Mouse (Mus musculus): ENCODE results near the gene Gatd1. TPM values are rescaled to one million over a fixed set of nuclear protein-coding genes. Genes with fewer than 3 reads are reported as not detected.
A peak's percentile ranks its signal among the peaks of the same experiment; 100 is the strongest.

Gatd1 gene
- 48.5 and 50.8 TPM in 2 replicates for polyA plus RNA-seq (2016; fragmentation: Nextera tagmentation; extraction: Ambion mirVana)

DNA sequence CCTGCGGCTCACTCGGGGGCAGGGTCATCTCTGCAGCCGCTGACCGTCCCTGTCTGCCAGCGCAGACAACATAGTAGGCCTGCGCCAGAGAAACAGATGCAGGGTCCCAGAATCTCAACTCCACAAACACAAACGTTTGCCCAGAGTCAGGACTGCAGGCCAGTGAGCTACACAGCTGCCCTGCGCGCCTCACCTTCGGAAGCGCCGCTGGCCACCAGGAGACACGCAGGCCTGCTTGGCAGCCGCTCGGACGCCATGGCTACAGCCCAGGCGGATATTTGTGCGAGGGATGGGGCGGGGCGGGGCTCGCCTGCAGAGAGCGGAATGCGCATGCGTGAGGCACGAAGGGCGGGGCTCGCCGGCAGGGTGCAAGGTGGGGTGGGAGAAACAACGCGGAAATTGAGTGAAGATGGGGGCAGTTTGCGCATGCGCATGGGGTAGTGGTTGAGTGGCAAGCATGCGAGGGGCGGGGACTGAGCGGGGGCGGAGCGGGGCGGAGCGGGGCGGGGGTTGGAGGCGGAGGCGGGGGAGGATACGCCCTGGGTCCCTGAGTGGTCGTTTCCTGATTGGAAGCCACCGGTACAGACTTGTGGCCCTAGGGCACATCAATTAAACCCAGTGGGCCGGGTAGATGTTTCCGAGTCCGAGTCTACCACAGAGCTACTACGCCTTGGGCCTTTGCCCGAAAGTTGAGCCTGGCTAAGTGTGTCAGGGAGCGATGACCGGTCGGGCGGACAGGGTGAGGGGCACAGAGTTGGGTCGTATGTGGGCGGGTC is at the start of gene Gatd1:
Gene Gatd1 (minus strand): TSS at position 328 of the 776 bp plus-strand sequence.
- Histone ChIP-seq H3K4me1 (peaks cover 22% of the 10 kb centered on the region), H3K27ac (replicated peaks) (peak within 1 kb of the TSS; percentile 90), H3K36me3 (replicated peaks) (peaks cover 24% of the 10 kb centered on the region), H3K4me3 (peak within 1 kb of the TSS; percentile 72), H3K27me3 (replicated peaks; ENCODE audit: low read depth, poor library complexity, severe bottlenecking) (no peaks in the 10 kb centered on the region), H3K9me3 (no peaks in the 10 kb centered on the region)
- peak; percentile 100 for DNase-seq (ENCODE audit: low spot score)
- under 1% methylated on average over 56 of the region's 56 CpGs for WGBS

DNA sequence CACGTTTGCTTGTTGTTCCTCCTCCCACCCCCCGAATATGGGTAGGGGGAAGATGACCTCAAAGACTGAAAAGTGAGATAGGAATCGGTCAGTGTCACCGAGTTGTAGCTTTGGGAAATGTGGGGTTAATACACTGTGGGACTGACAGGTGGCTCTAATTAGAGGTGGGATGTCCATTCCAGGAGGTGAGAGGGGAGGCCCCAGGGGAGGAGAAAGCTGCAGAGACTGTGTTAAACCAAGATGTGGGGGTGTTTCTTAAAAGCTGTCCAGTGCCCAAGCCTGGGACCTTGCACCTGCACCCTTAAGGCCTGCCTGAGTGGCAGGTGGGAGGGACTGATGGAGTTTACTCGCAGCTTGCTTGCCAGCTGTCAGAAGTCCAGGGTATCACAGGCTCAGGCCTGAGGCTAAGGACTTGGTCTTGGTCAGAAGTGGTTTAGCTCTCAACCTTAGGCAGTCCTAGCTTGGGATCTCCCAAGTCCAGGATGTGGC is 48.4 kb upstream of the Gatd1 start:
- peak overlapping the region; percentile 59 for H3K4me3 ChIP-seq
- DNase-seq (ENCODE audit: low spot score), result peak; percentile 51
- 10% methylated on average over 5 of the region's 5 CpGs for WGBS
- H3K27ac ChIP-seq (replicated peaks), result no peak overlapping the region
- no peaks in the 10 kb centered on the region for H3K9me3 ChIP-seq
- H3K4me1 ChIP-seq, result peaks cover 50% of the 10 kb centered on the region
- peaks cover 14% of the 10 kb centered on the region for H3K36me3 ChIP-seq (replicated peaks)
- H3K27me3 ChIP-seq (replicated peaks; ENCODE audit: low read depth, poor library complexity, severe bottlenecking), result peaks cover 96% of the 10 kb centered on the region

DNA sequence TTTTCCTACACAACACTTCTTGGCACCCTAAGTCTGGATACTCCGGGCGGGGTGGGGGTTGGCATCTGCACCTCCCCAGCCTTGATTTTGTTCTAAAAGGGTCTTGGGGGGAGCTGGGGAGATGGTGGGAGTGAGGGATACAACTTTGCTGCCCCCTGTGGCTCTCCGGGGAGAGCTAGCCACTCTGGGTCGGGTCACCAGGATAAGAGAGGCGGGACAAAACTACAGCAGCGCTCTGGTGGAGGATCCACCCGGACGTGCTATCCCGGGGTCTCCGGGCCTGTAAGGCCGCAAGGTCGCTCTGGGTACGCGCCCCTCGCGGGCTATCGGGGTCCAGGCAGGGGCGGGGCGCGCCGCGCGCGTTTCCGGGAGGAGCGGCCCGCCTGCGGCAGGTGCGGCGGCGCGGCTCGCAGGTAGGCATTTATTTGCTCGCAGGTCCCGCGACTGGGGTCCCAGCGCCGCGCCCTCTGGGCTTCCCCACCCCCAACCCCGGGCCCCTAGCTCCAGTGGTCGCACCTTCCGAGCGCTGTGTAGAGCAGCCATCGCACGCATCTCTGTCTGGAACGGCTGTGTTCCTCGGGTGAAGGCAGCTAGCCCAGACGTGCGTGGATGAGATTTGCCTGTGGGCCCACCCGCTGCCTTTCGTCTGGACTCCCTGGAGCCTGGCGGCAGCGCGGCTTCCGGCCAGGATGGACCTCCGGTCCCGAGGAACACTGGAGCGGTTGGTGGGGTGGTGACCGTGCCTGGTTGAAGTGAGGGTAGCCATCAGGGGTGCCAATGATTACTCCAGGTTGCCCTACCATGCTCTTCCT is 47.8 kb upstream of the Gatd1 start:
- no peaks in the 10 kb centered on the region for H3K9me3 ChIP-seq
- peaks cover 44% of the 10 kb centered on the region for H3K4me1 ChIP-seq
- H3K4me3 ChIP-seq, result peak overlapping the region; percentile 59
- peaks cover 14% of the 10 kb centered on the region for H3K36me3 ChIP-seq (replicated peaks)
- peak; percentile 56 for DNase-seq (ENCODE audit: low spot score)
- peaks cover 99% of the 10 kb centered on the region for H3K27me3 ChIP-seq (replicated peaks; ENCODE audit: low read depth, poor library complexity, severe bottlenecking)
- H3K27ac ChIP-seq (replicated peaks), result peak overlapping the region; percentile 72; the same call in 1 of the 2 replicates
- 2% methylated on average over 59 of the region's 59 CpGs for WGBS

DNA sequence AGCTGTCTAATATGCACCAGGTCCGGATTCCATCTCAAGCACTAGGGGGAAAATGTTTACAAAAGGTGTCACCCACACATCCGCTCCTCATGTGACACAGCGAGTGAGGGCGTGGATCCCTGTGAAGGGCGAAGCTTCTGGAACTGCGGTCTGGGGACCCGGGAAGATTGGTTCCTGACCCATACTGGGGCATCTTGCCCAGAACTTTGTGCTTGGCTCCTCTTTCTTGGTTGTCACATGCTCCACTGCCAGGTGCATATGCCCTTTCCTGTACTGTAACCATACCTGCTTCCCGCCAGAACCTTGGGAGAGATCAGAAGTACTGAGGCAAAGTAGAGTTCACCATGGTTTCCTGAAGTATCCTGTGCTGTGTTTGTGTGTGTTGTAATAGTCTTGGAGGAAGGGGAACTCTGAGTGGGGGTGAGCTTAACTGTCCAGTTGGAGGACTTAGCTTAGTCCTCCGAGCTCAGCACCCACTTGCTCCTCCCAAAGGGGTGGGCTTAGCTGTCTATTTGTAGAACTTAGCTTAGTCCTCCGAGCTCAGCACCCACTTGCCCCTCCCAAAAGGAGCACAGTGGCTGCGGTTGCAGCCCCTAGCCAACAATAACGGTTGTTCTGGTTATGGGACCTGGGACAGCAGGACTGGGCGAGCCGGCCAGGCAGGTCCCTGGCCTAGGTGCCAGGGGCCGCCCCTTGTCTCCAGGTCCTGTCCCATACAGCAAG is 46.6 kb upstream of the Gatd1 start, which contains the start of gene Cracr2b:
Gene Cracr2b (plus strand): TSS at position 704 of the 723 bp plus-strand sequence.
- Histone ChIP-seq H3K9me3 (no peaks in the 10 kb centered on the region), H3K4me3 (peak within 1 kb of the TSS; percentile 59), H3K27me3 (replicated peaks; ENCODE audit: low read depth, poor library complexity, severe bottlenecking) (peaks cover 94% of the 10 kb centered on the region), H3K27ac (replicated peaks) (peak within 1 kb of the TSS; percentile 72; the same call in 1 of the 2 replicates), H3K36me3 (replicated peaks) (peaks cover 14% of the 10 kb centered on the region), H3K4me1 (peaks cover 46% of the 10 kb centered on the region)
- 71% methylated on average over 15 of the region's 15 CpGs for WGBS
- DNase-seq (ENCODE audit: low spot score), result no peak

DNA sequence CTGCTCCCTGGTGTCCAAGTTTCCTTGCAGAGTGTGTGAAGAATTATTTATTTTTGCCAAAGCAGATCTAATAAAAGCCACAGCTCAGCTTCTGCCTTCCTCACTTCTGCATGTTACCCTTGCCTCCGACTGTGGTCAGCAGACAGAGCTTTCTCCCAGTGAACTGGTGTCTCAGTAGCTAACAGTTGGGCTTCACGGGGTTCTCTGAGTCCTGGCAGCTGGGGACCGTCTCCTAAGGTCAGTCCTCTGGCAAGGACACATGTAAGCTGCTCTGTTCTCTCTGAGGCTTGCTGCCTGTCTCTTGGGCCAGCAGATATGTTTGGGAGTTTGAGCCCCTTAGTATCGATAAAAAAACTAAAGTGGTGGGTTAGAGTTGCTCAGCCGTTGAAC is 46.1 kb upstream of the Gatd1 start:
- WGBS, result 73% methylated on average over 5 of the region's 5 CpGs
- Histone ChIP-seq H3K9me3 (no peaks in the 10 kb centered on the region), H3K4me1 (peaks cover 46% of the 10 kb centered on the region), H3K27ac (replicated peaks) (no peak overlapping the region), H3K36me3 (replicated peaks) (peaks cover 14% of the 10 kb centered on the region), H3K4me3 (no peak overlapping the region), H3K27me3 (replicated peaks; ENCODE audit: low read depth, poor library complexity, severe bottlenecking) (peaks cover 89% of the 10 kb centered on the region)
- no peak for DNase-seq (ENCODE audit: low spot score)

DNA sequence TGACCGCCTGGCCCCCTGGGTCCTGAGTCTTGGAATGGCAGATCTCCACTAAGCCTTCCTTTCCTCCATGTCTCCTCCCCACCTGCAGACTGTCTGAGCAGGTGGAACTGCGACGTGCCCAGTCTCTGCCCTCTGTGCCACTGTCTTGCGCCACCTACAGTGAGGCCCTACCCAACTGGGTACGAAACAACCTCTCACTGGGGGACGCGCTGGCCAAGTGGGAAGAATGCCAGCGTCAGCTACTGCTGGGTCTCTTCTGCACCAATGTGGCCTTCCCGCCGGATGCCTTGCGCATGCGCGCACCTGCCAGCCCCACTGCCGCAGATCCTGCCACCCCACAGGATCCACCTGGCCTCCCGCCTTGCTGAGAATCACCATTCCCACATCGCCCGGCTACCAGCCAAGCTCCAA is 45.4 kb upstream of the Gatd1 start:
- Histone ChIP-seq H3K9me3 (no peaks in the 10 kb centered on the region), H3K4me3 (no peak overlapping the region), H3K36me3 (replicated peaks) (peaks cover 14% of the 10 kb centered on the region), H3K27me3 (replicated peaks; ENCODE audit: low read depth, poor library complexity, severe bottlenecking) (peaks cover 82% of the 10 kb centered on the region), H3K27ac (replicated peaks) (no peak overlapping the region), H3K4me1 (peaks cover 46% of the 10 kb centered on the region)
- DNase-seq (ENCODE audit: low spot score), result no peak
- WGBS, result 88% methylated on average over 17 of the region's 17 CpGs

DNA sequence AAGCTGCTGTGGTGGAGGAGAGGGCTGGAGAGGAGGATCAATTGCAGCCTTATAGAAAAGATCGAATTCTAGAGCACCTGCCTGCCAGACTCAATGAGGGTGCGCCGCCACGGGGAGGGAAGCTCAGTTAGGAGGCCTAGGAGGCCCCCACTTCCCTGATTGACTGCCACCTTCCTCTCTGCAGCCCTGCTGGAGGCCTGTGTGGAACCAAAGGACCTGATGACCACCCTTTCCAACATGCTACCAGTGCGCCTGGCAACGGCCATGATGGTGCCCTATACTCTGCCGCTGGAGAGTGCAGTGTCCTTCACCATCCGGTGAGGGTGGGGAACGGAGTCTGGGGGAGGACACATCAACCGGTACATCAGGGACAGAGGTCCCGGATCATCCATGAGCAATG is 44.7 kb upstream of the Gatd1 start:
- H3K27me3 ChIP-seq (replicated peaks; ENCODE audit: low read depth, poor library complexity, severe bottlenecking), result peaks cover 75% of the 10 kb centered on the region
- peaks cover 14% of the 10 kb centered on the region for H3K36me3 ChIP-seq (replicated peaks)
- H3K27ac ChIP-seq (replicated peaks), result no peak overlapping the region
- DNase-seq (ENCODE audit: low spot score), result no peak
- 89% methylated on average over 11 of the region's 11 CpGs for WGBS
- H3K4me1 ChIP-seq, result peaks cover 40% of the 10 kb centered on the region
- H3K4me3 ChIP-seq, result no peak overlapping the region
- no peaks in the 10 kb centered on the region for H3K9me3 ChIP-seq

DNA sequence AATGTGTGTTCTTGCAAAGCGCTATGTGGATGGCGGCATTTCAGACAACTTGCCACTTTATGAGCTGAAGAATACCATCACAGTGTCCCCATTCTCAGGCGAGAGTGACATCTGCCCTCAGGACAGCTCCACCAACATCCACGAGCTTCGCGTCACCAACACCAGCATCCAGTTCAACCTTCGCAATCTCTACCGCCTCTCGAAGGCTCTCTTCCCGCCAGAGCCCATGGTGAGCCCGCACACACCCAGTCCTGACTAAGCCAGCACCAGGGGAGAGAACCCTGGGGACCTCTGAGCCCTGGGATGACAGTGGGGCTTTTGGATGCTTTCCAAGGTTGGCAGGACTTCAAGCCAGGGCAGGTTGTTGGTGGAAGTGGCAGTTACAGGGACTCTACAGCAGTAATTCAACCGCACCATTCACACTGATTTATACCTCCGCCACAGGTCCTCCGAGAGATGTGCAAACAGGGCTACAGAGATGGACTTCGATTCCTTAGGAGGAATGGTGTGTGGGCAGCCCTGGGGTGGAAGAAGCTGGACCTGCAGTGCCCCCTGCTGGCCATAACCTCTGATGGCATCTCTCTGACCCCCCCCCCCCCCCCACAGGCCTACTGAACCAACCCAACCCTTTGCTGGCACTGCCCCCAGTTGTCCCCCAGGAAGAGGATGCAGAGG is 44.2 kb upstream of the Gatd1 start:
- H3K4me1 ChIP-seq, result peaks cover 39% of the 10 kb centered on the region
- H3K9me3 ChIP-seq, result no peaks in the 10 kb centered on the region
- H3K36me3 ChIP-seq (replicated peaks), result peaks cover 14% of the 10 kb centered on the region
- DNase-seq (ENCODE audit: low spot score), result peak; percentile 69
- peaks cover 70% of the 10 kb centered on the region for H3K27me3 ChIP-seq (replicated peaks; ENCODE audit: low read depth, poor library complexity, severe bottlenecking)
- H3K4me3 ChIP-seq, result no peak overlapping the region
- H3K27ac ChIP-seq (replicated peaks), result no peak overlapping the region
- 73% methylated on average over 15 of the region's 15 CpGs for WGBS

DNA sequence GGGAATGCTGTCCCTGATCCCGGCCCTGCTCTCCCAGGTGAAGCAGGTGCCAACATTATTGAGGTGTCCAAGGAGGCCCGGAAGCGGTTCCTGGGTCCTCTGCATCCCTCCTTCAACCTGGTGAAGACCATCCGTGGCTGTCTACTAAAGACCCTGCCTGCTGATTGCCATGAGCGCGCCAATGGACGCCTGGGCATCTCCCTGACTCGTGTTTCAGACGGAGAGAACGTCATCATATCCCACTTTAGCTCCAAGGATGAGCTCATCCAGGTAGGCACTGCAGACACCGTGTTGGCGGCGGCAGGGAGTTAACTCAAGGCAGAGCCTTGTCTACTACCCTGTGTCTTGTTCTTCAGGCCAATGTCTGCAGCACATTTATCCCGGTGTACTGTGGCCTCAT is 43.3 kb upstream of the Gatd1 start:
- 91% methylated on average over 14 of the region's 14 CpGs for WGBS
- H3K27me3 ChIP-seq (replicated peaks; ENCODE audit: low read depth, poor library complexity, severe bottlenecking), result peaks cover 61% of the 10 kb centered on the region
- H3K36me3 ChIP-seq (replicated peaks), result peaks cover 21% of the 10 kb centered on the region
- no peak overlapping the region for H3K27ac ChIP-seq (replicated peaks)
- no peak for DNase-seq (ENCODE audit: low spot score)
- H3K9me3 ChIP-seq, result no peaks in the 10 kb centered on the region
- H3K4me1 ChIP-seq, result peaks cover 34% of the 10 kb centered on the region
- 0 out of 2 replicates have a peak overlapping the region, but pooled peaks have one; percentile 15 for H3K4me3 ChIP-seq

DNA sequence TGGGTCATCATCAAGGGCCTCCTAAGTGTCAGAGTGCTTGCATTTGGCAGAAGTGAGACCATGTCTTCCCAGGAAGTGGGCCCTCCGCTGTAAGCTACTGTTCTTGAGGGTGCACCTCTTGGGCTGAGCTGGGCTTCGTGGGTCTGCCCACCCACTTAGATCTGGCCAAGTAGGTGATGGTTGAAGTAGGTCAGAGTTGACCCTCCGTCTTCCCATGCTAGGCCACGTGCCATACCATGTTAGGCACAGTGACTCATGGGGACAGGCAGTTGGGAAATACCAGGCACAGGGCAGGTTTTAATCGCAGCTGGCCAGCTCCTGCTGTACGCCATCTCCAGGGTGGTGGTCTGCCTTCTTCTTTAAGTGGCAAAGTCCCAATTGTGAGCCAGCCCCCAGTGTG is 42.8 kb upstream of the Gatd1 start:
- peaks cover 56% of the 10 kb centered on the region for H3K27me3 ChIP-seq (replicated peaks; ENCODE audit: low read depth, poor library complexity, severe bottlenecking)
- no peaks in the 10 kb centered on the region for H3K9me3 ChIP-seq
- peaks cover 26% of the 10 kb centered on the region for H3K36me3 ChIP-seq (replicated peaks)
- H3K4me1 ChIP-seq, result peaks cover 29% of the 10 kb centered on the region
- WGBS, result 92% methylated on average over 6 of the region's 6 CpGs
- H3K27ac ChIP-seq (replicated peaks), result no peak overlapping the region
- H3K4me3 ChIP-seq, result no peak overlapping the region; the same call in 1 of the 2 replicates
- no peak for DNase-seq (ENCODE audit: low spot score)

DNA sequence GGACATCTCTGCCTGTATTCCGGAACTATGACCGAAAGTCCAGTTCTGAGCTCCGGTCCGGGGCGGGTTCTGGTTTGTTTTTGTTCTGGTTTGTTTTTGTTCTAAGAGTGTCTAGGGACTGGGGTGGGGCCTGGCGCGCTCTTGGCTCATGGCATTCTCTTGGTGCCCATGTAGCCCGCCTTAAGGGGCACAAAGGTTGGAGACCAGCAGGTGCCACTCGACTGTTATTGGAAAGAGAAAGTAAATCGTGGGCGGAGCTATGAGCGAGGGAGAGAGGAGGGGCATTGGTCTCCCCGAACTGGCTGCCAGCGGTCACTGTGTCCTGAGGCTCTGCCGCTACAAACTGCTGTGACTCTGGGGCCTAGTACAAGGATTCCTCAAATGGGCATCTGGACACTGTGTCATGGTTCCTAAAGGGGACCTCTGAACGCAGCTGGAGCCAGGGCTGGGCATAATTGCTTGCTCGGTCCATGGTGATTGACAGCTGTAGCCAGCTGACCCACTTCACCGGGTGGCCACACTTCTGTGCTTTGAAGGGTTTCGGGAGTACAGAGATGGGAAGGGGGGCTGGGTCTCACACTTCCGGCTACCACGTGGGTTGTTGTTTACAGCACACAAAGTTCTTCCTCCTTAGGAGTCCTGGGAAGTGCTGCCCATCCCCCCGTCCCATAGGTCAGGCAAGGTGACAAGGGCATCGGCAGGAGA is 41.8 kb upstream of the Gatd1 start:
- WGBS, result under 1% methylated on average over 23 of the region's 23 CpGs
- Histone ChIP-seq H3K27me3 (replicated peaks; ENCODE audit: low read depth, poor library complexity, severe bottlenecking) (peaks cover 46% of the 10 kb centered on the region), H3K4me1 (peaks cover 25% of the 10 kb centered on the region), H3K9me3 (no peaks in the 10 kb centered on the region), H3K4me3 (peak overlapping the region; percentile 78), H3K27ac (replicated peaks) (peak overlapping the region; percentile 78), H3K36me3 (replicated peaks) (peaks cover 35% of the 10 kb centered on the region)
- peak; percentile 55 for DNase-seq (ENCODE audit: low spot score)

Data from embryonic facial prominence, embryonic 10.5 days (tissue).